Mouse (Mus musculus) layer of hippocampus, adult 8-10 months (tissue): ENCODE measurements around the gene Gm42372. TPM values are rescaled to one million over a fixed set of nuclear protein-coding genes. Genes with fewer than 3 reads are reported as not detected.

Experiments used
- DNase-seq, 2 experiments: peaks; one replicate each; pipeline ENCODE4 v3.0.0; 2022; ENCODE audit warnings: low spot score in 2 of 2
- total RNA-seq, 4 experiments: library from RNA; stranded (reverse); gene quantifications; 2 replicates each; pipeline ENCODE4 v1.2.4; 2022

Gene Gm42372
- total RNA-seq, 4 experiments from 2014 or later: 47.3 to 63.6 (median 51.9) TPM

DNA sequence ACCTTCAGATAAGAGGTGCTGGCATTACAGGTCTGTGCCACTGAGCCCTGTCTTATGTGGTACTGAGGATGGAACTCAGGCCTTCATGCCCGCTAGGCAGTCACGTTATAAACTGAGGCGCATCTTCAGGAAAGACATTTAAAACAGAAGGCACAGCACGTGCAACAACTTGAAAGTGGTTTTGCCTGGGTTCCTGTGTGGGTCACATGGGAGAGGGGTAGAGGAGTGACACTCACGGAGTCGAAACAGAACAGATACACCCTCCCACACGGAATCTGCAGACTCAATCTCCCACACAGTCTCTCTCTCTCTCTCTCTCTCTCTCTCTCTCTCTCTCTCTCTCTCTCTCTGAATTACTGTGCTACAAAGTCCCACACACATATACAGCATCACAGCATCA lies 47.4 kb downstream of the Gm42372 start:
- DNase-seq: no peak

Other genes starting within 250 kb of the Gm42372 start
- 100 to 1,000 TPM; 243 to 255 (median 246) TPM for gene Ap2s1, start 244.7 kb upstream of the Gm42372 start, total RNA-seq
- 10 to 100 TPM in 1 of 4 experiments, 1 to 10 TPM in 3; 2.5 to 11.0 (median 5.5) TPM for gene Slc1a5, start 201.7 kb upstream of the Gm42372 start, total RNA-seq
- gene Strn4, start 167.2 kb upstream of the Gm42372 start, total RNA-seq: 100 to 1,000 TPM; 261 to 298 (median 279) TPM
- 10 to 100 TPM; 45.2 to 50.7 (median 45.8) TPM for gene Fkrp, start 166.4 kb upstream of the Gm42372 start, total RNA-seq
- 1 to 10 TPM; 5.6 to 7.8 (median 6.6) TPM for gene Prkd2, start 140.2 kb upstream of the Gm42372 start, total RNA-seq
- 100 to 1,000 TPM; 142 to 151 (median 149) TPM for gene Dact3, start 107.8 kb upstream of the Gm42372 start, total RNA-seq
- 1 to 10 TPM; 1.3 to 3.4 (median 2.5) TPM for gene Gng8, start 91.3 kb upstream of the Gm42372 start, total RNA-seq
- gene Ptgir, start 76.6 kb upstream of the Gm42372 start, total RNA-seq: not detected
- 1,000 to 10,000 TPM; 1,722 to 2,104 (median 1,900) TPM for gene Calm3, start 59.0 kb upstream of the Gm42372 start, total RNA-seq
- 100 to 1,000 TPM; 311 to 360 (median 338) TPM for gene Pnmal2, start 38.4 kb upstream of the Gm42372 start, total RNA-seq
- gene Pnmal1, start 23.4 kb upstream of the Gm42372 start, total RNA-seq: 100 to 1,000 TPM in 2 of 4 experiments, 10 to 100 TPM in 2; 93.0 to 128 (median 106) TPM
- 1 to 10 TPM; 2.0 to 2.6 (median 2.3) TPM for gene Ccdc8, start 9.6 kb downstream of the Gm42372 start, total RNA-seq
- 100 to 1,000 TPM; 147 to 166 (median 151) TPM for gene Ppp5c, start 44.8 kb downstream of the Gm42372 start, total RNA-seq
- gene Hif3a, start 79.3 kb downstream of the Gm42372 start, total RNA-seq: 10 to 100 TPM in 2 of 4 experiments, 1 to 10 TPM in 2; 8.3 to 14.6 (median 11.2) TPM
- 1 to 10 TPM; 3.2 to 4.9 (median 3.8) TPM for gene Psg16, start 91.0 kb downstream of the Gm42372 start, total RNA-seq
- under 1 TPM in 3 of 4 experiments, not detected in 1; 0.09 to 0.17 (median 0.11) TPM for gene Ceacam3, start 167.2 kb downstream of the Gm42372 start, total RNA-seq
- not detected for gene Psg29, start 220.4 kb downstream of the Gm42372 start, total RNA-seq